Mouse (Mus musculus) spleen, adult 2 months (tissue): ENCODE measurements around the gene Slc35e3. TPM values are rescaled to one million over a fixed set of nuclear protein-coding genes. Genes with fewer than 3 reads are reported as not detected.

Source experiments
- DNase-seq, 2 experiments: peaks; one replicate each; pipeline versions ENCODE4 v3.0.0 to v3.0.0-alpha.2; 2012 to 2021; ENCODE audit warnings: low spot score in 2 of 2, low read depth in 1 of 2
- H3K27ac ChIP-seq: fragments of 200-500 bp; 2 replicates; pipeline ENCODE4 v1.5.1; 2012; ENCODE audit warnings: low read length, inconsistent platforms; ENCODE audit not compliant: insufficient read depth
- H3K27me3 ChIP-seq: fragments of 200-500 bp; 2 replicates; pipeline ENCODE4 v1.6.1; 2012; ENCODE audit warnings: mild to moderate bottlenecking, moderate library complexity, low read length, inconsistent platforms; ENCODE audit not compliant: control insufficient read depth, insufficient read depth
- H3K36me3 ChIP-seq: fragments of 200-500 bp; 2 replicates; pipeline ENCODE4 v1.6.1; 2012; ENCODE audit warnings: mild to moderate bottlenecking, low read length, inconsistent platforms; ENCODE audit not compliant: control insufficient read depth, insufficient read depth
- H3K4me1 ChIP-seq: fragments of 200-500 bp; 2 replicates; pipeline ENCODE4 v1.6.1; 2011; ENCODE audit warnings: inconsistent platforms; ENCODE audit not compliant: control insufficient read depth, insufficient read depth, insufficient read length
- H3K4me3 ChIP-seq: fragments of 200-500 bp; 2 replicates; pipeline ENCODE4 v1.5.1; 2011; ENCODE audit warnings: mild to moderate bottlenecking, inconsistent platforms; ENCODE audit not compliant: insufficient read depth, insufficient read length; ENCODE audit errors: extremely low read depth
- CTCF ChIP-seq: fragments of 200-500 bp; IDR thresholded peaks from 2 replicates; pipeline ENCODE4 v1.5.1; 2011; ENCODE audit warnings: mild to moderate bottlenecking, inconsistent platforms; ENCODE audit not compliant: insufficient read depth, insufficient read length, insufficient replicate concordance; ENCODE audit errors: extremely low read depth
- POLR2A ChIP-seq: fragments of 200-500 bp; IDR thresholded peaks from 2 replicates; pipeline ENCODE4 v1.6.1; 2011; ENCODE audit warnings: low read depth, low read length, inconsistent platforms
- WGBS: fragments of 180-500 bp; shearing (Covaris S2); methylation state at CpG from one replicate; pipeline ENCODE4 v1.1.7; 2018; 5-methylcytosine and 5-hydroxymethylcytosine counted together
- polyA plus RNA-seq: library from polyadenylated mRNA; depleted of rRNA; stranded (reverse); fragments of >200 nt; gene quantifications from 2 replicates; pipeline ENCODE4 v1.2.3, GENCODE M21; 2012

The Slc35e3 gene
- polyA plus RNA-seq, 1 experiment = 5.6 TPM

- WGBS = 75% methylated on average over 8 of the region's 8 CpGs
- no peak for TF ChIP-seq POLR2A
- no peak for TF ChIP-seq CTCF
- H3K36me3 ChIP-seq = peaks cover 23% of the 10 kb centered on the region
Observed at GRCm38 (mm10) chr10:117779581-117780305, 33.6 kb upstream of the Slc35e3 start.

GRCm38 (mm10) chr10:117778951-117779350 is 32.8 kb upstream of the Slc35e3 start:
- no peaks in the 10 kb centered on the region for H3K4me1 ChIP-seq
- DNase-seq = no peak
- no peaks in the 10 kb centered on the region for H3K27me3 ChIP-seq
- H3K27ac ChIP-seq = no peak overlapping the region
- TF ChIP-seq CTCF = no peak
- no peak for TF ChIP-seq POLR2A
- WGBS = 92% methylated on average over 4 of the region's 4 CpGs
- H3K4me3 ChIP-seq = no peak overlapping the region
- H3K36me3 ChIP-seq = peaks cover 26% of the 10 kb centered on the region

More at GRCm38 (mm10) chr10:117779581-117780305, 33.6 kb upstream of the Slc35e3 start:
- H3K27ac ChIP-seq = no peak overlapping the region
- H3K4me1 ChIP-seq = no peaks in the 10 kb centered on the region
- H3K4me3 ChIP-seq = no peak overlapping the region
- no peak for DNase-seq
- H3K27me3 ChIP-seq = no peaks in the 10 kb centered on the region

- no peaks in the 10 kb centered on the region for H3K27me3 ChIP-seq
- DNase-seq = no peak
- no peaks in the 10 kb centered on the region for H3K4me1 ChIP-seq
- H3K4me3 ChIP-seq = no peak overlapping the region
- H3K27ac ChIP-seq = no peak overlapping the region
- TF ChIP-seq POLR2A (no peak), CTCF (no peak)
- H3K36me3 ChIP-seq = peaks cover 27% of the 10 kb centered on the region
- 95% methylated on average over 12 of the region's 12 CpGs for WGBS
Observed at GRCm38 (mm10) chr10:117778328-117778910, 32.3 kb upstream of the Slc35e3 start.

- WGBS = 94% methylated on average over 17 of the region's 17 CpGs
- H3K36me3 ChIP-seq = peaks cover 33% of the 10 kb centered on the region
- no peaks in the 10 kb centered on the region for H3K4me1 ChIP-seq
- no peak overlapping the region for H3K27ac ChIP-seq
- DNase-seq = no peak
- no peak overlapping the region for H3K4me3 ChIP-seq
- TF ChIP-seq POLR2A (no peak), CTCF (no peak)
- H3K27me3 ChIP-seq = no peaks in the 10 kb centered on the region
Observed at GRCm38 (mm10) chr10:117777501-117778327, 31.5 kb upstream of the Slc35e3 start.

- Histone ChIP-seq H3K27me3 (no peaks in the 10 kb centered on the region), H3K36me3 (peaks cover 34% of the 10 kb centered on the region), H3K4me1 (no peaks in the 10 kb centered on the region), H3K4me3 (no peak overlapping the region), H3K27ac (no peak overlapping the region)
- 95% methylated on average over 3 of the region's 3 CpGs for WGBS
- no peak for TF ChIP-seq CTCF
- TF ChIP-seq POLR2A = no peak
- no peak for DNase-seq
Observed at GRCm38 (mm10) chr10:117777103-117777470, 30.9 kb upstream of the Slc35e3 start.

- WGBS = 83% methylated on average over 12 of the region's 12 CpGs
- TF ChIP-seq CTCF (no peak), POLR2A (no peak)
- no peak overlapping the region for H3K27ac ChIP-seq
- no peaks in the 10 kb centered on the region for H3K27me3 ChIP-seq
- no peaks in the 10 kb centered on the region for H3K4me1 ChIP-seq
- peaks cover 33% of the 10 kb centered on the region for H3K36me3 ChIP-seq
- no peak overlapping the region for H3K4me3 ChIP-seq
- no peak for DNase-seq
Observed at GRCm38 (mm10) chr10:117776281-117777102, 30.3 kb upstream of the Slc35e3 start.
